Mouse (Mus musculus): ENCODE measurements around the gene Bcl7c. TPM values are rescaled to one million over a fixed set of nuclear protein-coding genes. Genes with fewer than 3 reads are reported as not detected.

Bcl7c gene
- polyA plus RNA-seq, 1 experiment, result 132 TPM

- no peaks in the 10 kb centered on the region for H3K27me3 ChIP-seq (ENCODE audit: control insufficient read depth, insufficient read depth, insufficient read length)
- H3K4me3 ChIP-seq (ENCODE audit: insufficient read depth, poor library complexity, severe bottlenecking), result no peak overlapping the region
- H3ac ChIP-seq (ENCODE audit: control insufficient read depth, insufficient read length, low read depth), result no peak overlapping the region
- H3K79me2 ChIP-seq (ENCODE audit: control insufficient read depth, insufficient read depth), result no peaks in the 10 kb centered on the region
- H3K36me3 ChIP-seq (ENCODE audit: control insufficient read depth, insufficient read depth), result no peaks in the 10 kb centered on the region
- H3K79me3 ChIP-seq (ENCODE audit: low read depth), result no peaks in the 10 kb centered on the region
- TF ChIP-seq MYOG (IDR thresholded peaks at IDR 0.05; ENCODE audit: control insufficient read depth, extremely low read depth, insufficient read length) (no peak), FOSL1 (IDR thresholded peaks at IDR 0.05; ENCODE audit: insufficient read depth, low read length, poor library complexity, severe bottlenecking) (no peak), MYOD1 (IDR thresholded peaks at IDR 0.05; ENCODE audit: control insufficient read depth, insufficient read length, low read depth) (no peak), MAX (IDR thresholded peaks at IDR 0.05) (no peak), CEBPB (IDR thresholded peaks at IDR 0.05; ENCODE audit: low read depth) (no peak), USF1 (IDR thresholded peaks at IDR 0.05; ENCODE audit: low read depth) (no peak), CTCF (IDR thresholded peaks at IDR 0.05; ENCODE audit: control insufficient read depth, insufficient read depth, insufficient read length) (no peak)
These were observed 36.6 kb downstream of the Bcl7c start for GRCm38 (mm10) chr7:127671880-127672774.

GRCm38 (mm10) chr7:127667171-127667570, 41.6 kb downstream of the Bcl7c start:
- no peaks in the 10 kb centered on the region for H3K27me3 ChIP-seq (ENCODE audit: control insufficient read depth, insufficient read depth, insufficient read length)
- no peaks in the 10 kb centered on the region for H3K79me3 ChIP-seq (ENCODE audit: low read depth)
- H3K79me2 ChIP-seq (ENCODE audit: control insufficient read depth, insufficient read depth), result no peaks in the 10 kb centered on the region
- H3ac ChIP-seq (ENCODE audit: control insufficient read depth, insufficient read length, low read depth), result no peak overlapping the region
- no peak for TF ChIP-seq USF1 (IDR thresholded peaks at IDR 0.05; ENCODE audit: low read depth)
- TF ChIP-seq FOSL1 (IDR thresholded peaks at IDR 0.05; ENCODE audit: insufficient read depth, low read length, poor library complexity, severe bottlenecking), result no peak
- TF ChIP-seq MAX (IDR thresholded peaks at IDR 0.05), result no peak
- no peak for TF ChIP-seq MYOD1 (IDR thresholded peaks at IDR 0.05; ENCODE audit: control insufficient read depth, insufficient read length, low read depth)
- TF ChIP-seq MYOG (IDR thresholded peaks at IDR 0.05; ENCODE audit: control insufficient read depth, extremely low read depth, insufficient read length), result no peak
- no peak for TF ChIP-seq CEBPB (IDR thresholded peaks at IDR 0.05; ENCODE audit: low read depth)
- no peak for TF ChIP-seq CTCF (IDR thresholded peaks at IDR 0.05; ENCODE audit: control insufficient read depth, insufficient read depth, insufficient read length)
- no peaks in the 10 kb centered on the region for H3K36me3 ChIP-seq (ENCODE audit: control insufficient read depth, insufficient read depth)
- H3K4me3 ChIP-seq (ENCODE audit: insufficient read depth, poor library complexity, severe bottlenecking), result no peak overlapping the region

GRCm38 (mm10) chr7:127666679-127667078, 42.1 kb downstream of the Bcl7c start:
- Histone ChIP-seq H3K79me2 (ENCODE audit: control insufficient read depth, insufficient read depth) (no peaks in the 10 kb centered on the region), H3ac (ENCODE audit: control insufficient read depth, insufficient read length, low read depth) (no peak overlapping the region), H3K27me3 (ENCODE audit: control insufficient read depth, insufficient read depth, insufficient read length) (no peaks in the 10 kb centered on the region), H3K79me3 (ENCODE audit: low read depth) (no peaks in the 10 kb centered on the region), H3K36me3 (ENCODE audit: control insufficient read depth, insufficient read depth) (no peaks in the 10 kb centered on the region), H3K4me3 (ENCODE audit: insufficient read depth, poor library complexity, severe bottlenecking) (no peak overlapping the region)
- TF ChIP-seq MYOG (IDR thresholded peaks at IDR 0.05; ENCODE audit: control insufficient read depth, extremely low read depth, insufficient read length), result no peak
- TF ChIP-seq MAX (IDR thresholded peaks at IDR 0.05), result no peak
- no peak for TF ChIP-seq CEBPB (IDR thresholded peaks at IDR 0.05; ENCODE audit: low read depth)
- TF ChIP-seq MYOD1 (IDR thresholded peaks at IDR 0.05; ENCODE audit: control insufficient read depth, insufficient read length, low read depth), result no peak
- TF ChIP-seq CTCF (IDR thresholded peaks at IDR 0.05; ENCODE audit: control insufficient read depth, insufficient read depth, insufficient read length), result no peak
- no peak for TF ChIP-seq FOSL1 (IDR thresholded peaks at IDR 0.05; ENCODE audit: insufficient read depth, low read length, poor library complexity, severe bottlenecking)
- no peak for TF ChIP-seq USF1 (IDR thresholded peaks at IDR 0.05; ENCODE audit: low read depth)

- Histone ChIP-seq H3ac (ENCODE audit: control insufficient read depth, insufficient read length, low read depth) (no peak overlapping the region), H3K79me2 (ENCODE audit: control insufficient read depth, insufficient read depth) (no peaks in the 10 kb centered on the region), H3K36me3 (ENCODE audit: control insufficient read depth, insufficient read depth) (no peaks in the 10 kb centered on the region), H3K4me3 (ENCODE audit: insufficient read depth, poor library complexity, severe bottlenecking) (no peak overlapping the region), H3K79me3 (ENCODE audit: low read depth) (no peaks in the 10 kb centered on the region), H3K27me3 (ENCODE audit: control insufficient read depth, insufficient read depth, insufficient read length) (no peaks in the 10 kb centered on the region)
- no peak for TF ChIP-seq MYOG (IDR thresholded peaks at IDR 0.05; ENCODE audit: control insufficient read depth, extremely low read depth, insufficient read length)
- TF ChIP-seq CEBPB (IDR thresholded peaks at IDR 0.05; ENCODE audit: low read depth), result no peak
- no peak for TF ChIP-seq USF1 (IDR thresholded peaks at IDR 0.05; ENCODE audit: low read depth)
- no peak for TF ChIP-seq FOSL1 (IDR thresholded peaks at IDR 0.05; ENCODE audit: insufficient read depth, low read length, poor library complexity, severe bottlenecking)
- TF ChIP-seq MAX (IDR thresholded peaks at IDR 0.05), result no peak
- no peak for TF ChIP-seq CTCF (IDR thresholded peaks at IDR 0.05; ENCODE audit: control insufficient read depth, insufficient read depth, insufficient read length)
These were observed 42.6 kb downstream of the Bcl7c start for GRCm38 (mm10) chr7:127666066-127666654.

- no peaks in the 10 kb centered on the region for H3K36me3 ChIP-seq (ENCODE audit: control insufficient read depth, insufficient read depth)
- H3K27me3 ChIP-seq (ENCODE audit: control insufficient read depth, insufficient read depth, insufficient read length), result no peaks in the 10 kb centered on the region
- H3K79me2 ChIP-seq (ENCODE audit: control insufficient read depth, insufficient read depth), result no peaks in the 10 kb centered on the region
- H3K4me3 ChIP-seq (ENCODE audit: insufficient read depth, poor library complexity, severe bottlenecking), result no peak overlapping the region
- H3K79me3 ChIP-seq (ENCODE audit: low read depth), result no peaks in the 10 kb centered on the region
- TF ChIP-seq FOSL1 (IDR thresholded peaks at IDR 0.05; ENCODE audit: insufficient read depth, low read length, poor library complexity, severe bottlenecking) (no peak), USF1 (IDR thresholded peaks at IDR 0.05; ENCODE audit: low read depth) (no peak), CEBPB (IDR thresholded peaks at IDR 0.05; ENCODE audit: low read depth) (no peak), MYOG (IDR thresholded peaks at IDR 0.05; ENCODE audit: control insufficient read depth, extremely low read depth, insufficient read length) (no peak), CTCF (IDR thresholded peaks at IDR 0.05; ENCODE audit: control insufficient read depth, insufficient read depth, insufficient read length) (no peak)
- no peak overlapping the region for H3ac ChIP-seq (ENCODE audit: control insufficient read depth, insufficient read length, low read depth)
These were observed 45.8 kb downstream of the Bcl7c start for GRCm38 (mm10) chr7:127662926-127663325.

All from C2C12 (cell line).